Mouse (Mus musculus) c-Kit-positive CD71-positive TER-119-negative erythroid progenitor cells, embryonic 14.5 days (primary cell): ENCODE data around the gene Enah.

Experiments
- DNase-seq: peaks from one replicate; pipeline ENCODE4 v3.0.0-alpha.2; 2013; ENCODE audit warnings: low read depth

Enah gene

DNA sequence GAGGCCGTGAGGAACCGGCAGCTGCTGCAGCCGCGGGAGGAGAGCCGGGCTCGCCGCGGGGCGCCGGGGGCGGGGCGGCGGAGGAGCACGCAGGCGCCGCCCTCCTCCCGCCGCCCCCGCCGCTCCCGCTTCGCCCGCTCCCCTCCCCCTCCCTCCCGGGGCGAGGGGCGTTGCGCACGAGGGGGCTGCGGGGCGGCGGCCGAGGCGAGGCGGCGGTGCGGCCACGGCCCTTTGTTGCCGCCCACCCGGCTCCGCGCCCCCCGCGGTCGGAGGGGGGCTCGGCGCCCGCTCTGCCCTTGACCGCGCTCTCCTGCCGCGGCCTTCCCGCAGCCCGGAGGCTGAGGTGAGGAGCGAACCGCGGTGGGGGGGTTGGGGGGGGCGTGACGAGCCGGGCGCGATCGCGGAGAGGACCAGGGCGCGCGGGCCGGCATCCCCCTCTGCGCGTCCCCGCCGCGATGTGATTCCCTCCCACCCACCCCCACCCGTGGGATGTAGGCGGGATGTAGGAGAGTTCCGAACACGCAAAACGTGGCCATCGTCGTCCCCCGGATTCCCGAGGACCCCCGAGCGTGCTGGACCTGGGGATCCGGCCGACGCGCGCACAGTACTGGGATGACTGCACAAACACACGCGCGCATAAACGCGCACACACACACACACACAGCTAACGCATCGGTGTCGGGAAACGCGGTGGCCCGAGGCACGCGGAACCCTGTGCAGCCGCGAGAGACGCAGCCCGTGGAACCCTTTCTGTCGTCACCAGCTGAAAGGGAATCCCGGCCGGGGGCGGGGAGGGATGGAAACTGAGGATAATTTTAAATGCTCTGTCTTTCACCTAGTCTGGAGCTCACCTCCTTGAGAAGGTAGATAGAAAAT is at the start of gene Enah:
Gene Enah (minus strand): TSS at position 65 of the 876 bp plus-strand sequence.
- DNase-seq = no peak

DNA sequence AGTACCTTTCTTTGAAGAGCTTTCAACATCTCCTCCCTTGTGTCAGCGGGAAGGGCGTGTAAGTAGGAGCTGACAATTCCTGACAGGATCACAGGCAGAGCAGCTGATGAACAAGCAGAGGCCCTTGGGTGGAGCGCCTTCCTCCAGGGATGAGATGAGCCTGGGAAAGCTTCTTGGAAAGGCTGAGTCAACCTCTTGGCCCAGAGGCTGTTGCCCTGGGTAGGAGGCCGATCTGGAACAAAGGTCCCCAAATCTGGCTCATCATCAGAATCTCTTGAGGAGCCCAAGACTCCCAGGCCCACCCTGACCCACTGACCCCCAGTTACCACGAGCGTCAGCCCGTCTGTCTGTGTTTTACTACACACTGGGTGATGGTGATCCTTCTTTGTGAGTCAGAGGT is 48.3 kb upstream of the Enah start:
- no peak for DNase-seq

DNA sequence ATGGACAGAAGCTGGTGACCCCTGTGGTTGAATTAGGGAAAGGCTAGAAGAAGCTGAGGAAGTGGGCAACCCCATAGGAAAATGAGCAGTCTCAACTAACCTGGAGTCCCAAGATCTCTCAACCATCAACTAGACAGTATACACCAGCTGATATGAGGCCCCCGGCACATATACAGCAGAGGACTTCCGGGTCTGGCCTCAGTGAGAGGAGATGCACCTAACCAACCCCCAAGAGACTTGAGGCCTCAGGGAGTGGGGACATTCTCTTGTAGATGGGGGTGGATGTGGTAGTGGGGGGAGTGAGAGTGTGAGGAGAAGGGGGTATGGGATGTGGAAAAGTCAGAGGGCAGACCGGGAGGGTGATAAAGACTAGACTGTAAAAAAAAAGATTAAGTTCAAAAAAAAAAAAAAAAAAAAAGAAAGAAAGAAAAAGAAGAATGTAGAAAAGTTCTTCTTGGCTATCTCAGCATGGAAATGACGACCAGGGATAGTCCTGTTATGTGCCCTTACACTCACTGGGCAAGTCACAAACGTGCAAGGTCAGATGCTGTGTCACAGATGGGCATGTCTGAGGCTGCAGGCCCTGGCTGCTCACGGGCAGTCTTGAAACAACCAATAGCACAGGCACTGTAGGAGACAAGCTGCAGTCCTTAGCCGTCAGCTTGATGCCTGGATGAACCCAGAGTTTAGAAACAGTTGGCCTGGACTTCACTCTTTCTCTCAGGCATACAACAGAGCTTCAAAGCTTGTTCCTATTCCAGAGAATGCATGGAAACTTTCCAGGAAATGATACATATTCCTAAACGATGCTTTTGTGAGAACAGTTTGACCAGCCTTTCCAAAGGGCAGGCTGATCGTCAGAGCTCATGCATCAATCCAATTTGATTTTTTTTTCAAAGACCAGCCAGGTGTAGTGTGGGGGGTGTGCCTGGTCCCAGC is 47.0 kb upstream of the Enah start:
- no peak for DNase-seq

- no peak for DNase-seq
Observed at GRCm38 (mm10) chr1:182063716-182064115, 43.9 kb upstream of the Enah start.

DNA sequence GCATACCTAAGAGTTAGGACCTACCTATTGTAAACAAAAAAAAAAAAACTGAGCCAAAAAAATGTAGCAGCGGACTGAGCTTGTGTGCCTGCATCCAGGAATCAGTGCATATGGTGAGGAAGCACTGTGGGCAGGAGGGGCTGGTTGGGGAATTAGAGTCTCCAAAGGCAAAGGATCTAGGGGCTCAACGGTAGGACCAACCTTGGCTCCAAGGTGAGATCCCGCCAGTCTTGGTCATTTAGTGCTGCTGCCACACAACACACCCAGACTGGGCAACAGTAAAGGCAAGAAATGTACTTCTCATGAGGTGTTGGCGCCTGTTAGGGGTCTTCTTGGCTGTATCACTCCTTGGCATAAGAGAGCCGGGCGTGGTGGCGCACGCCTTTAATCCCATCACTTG is 43.0 kb upstream of the Enah start:
- DNase-seq = no peak

- no peak for DNase-seq
Observed at GRCm38 (mm10) chr1:182061203-182061602, 41.4 kb upstream of the Enah start.

GRCm38 (mm10) chr1:182059806-182060205 is 40.0 kb upstream of the Enah start:
- no peak for DNase-seq

DNA sequence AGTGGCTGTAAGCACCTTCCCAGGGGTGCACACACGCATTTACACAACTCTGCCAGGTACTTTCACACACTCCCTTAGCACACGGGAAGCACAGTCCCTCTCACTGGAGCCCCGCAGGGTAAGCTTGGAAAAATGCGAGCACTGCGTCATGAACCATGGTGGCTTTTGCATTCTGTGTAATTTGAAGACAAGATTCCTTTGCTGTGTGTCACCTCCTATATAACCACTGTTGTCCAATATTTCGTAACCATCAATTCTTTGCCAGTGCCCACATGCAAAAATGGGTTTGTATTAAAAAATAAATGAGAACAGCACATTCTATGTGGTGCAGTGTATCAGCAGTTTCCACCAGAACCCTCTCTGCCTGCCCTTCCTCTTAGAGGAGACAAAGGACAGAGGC is 38.2 kb upstream of the Enah start:
- DNase-seq = no peak

GRCm38 (mm10) chr1:182055122-182055521 is 35.3 kb upstream of the Enah start:
- no peak for DNase-seq

DNA sequence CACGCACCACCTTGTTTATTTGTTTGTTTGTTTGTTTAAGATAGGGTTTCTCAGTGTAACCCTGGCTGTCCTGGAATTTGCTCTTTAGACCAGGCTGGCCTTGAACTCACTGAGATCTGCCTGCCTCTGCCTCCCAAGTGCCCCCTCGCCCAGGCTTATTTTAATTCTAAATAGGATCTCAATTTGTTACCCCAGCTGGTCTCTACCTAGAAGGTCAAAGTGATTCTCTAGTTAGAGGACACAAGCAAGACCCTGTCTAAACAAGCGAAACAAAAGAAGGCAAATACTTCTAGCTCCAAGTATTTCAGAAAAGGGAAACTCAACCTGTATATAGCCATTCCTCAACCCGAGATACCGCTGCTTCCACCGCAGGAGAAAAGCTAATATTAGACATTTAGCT is 34.9 kb upstream of the Enah start:
- DNase-seq = no peak

- DNase-seq = no peak
Observed at GRCm38 (mm10) chr1:182052973-182053372, 33.2 kb upstream of the Enah start.

DNA sequence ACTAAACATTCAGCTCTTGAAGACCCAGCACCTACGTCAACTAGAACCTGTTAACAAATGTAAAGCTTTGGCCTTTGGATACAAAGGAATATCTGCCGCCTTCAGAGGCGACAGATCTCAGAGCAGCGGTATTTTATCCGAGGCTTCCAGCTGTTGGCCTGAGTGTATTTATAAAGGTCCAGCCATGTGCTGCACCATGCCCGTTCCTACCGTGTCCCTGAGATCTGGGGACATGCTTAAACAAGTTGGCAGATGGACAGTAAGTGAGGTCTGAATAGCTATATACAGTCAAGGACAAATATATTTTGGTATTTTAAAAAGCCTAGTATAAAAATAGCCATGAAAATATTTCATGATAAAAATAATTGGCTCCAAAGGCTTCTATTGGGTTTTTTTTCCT is 32.6 kb upstream of the Enah start:
- DNase-seq = no peak

DNA sequence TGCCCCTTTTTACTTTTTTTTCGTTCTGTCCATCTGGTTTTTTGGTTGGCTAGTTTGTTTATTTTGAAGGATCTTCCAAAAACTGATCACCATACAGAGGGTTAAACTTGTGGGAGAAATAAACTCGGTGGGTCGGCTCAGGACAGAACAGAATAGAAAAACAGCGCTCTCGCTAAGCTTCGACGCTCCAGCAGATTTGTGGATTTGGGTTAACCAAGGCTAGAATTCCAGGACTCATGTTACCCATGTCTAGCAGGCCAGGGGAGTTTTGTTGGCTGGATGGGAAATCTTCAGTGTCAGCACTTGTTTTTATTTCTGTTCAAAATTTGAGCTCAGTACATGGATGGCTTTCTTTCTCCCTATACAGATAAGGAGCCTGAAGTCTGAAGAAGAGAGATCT is 30.0 kb upstream of the Enah start:
- DNase-seq = no peak

- no peak for DNase-seq
Observed at GRCm38 (mm10) chr1:182048101-182048500, 28.3 kb upstream of the Enah start.

- no peak for DNase-seq
Observed at GRCm38 (mm10) chr1:182047016-182047690, 27.4 kb upstream of the Enah start.

GRCm38 (mm10) chr1:182045208-182045607 is 25.4 kb upstream of the Enah start:
- no peak for DNase-seq

- DNase-seq = no peak
Observed at GRCm38 (mm10) chr1:182040538-182040937, 20.7 kb upstream of the Enah start.

DNA sequence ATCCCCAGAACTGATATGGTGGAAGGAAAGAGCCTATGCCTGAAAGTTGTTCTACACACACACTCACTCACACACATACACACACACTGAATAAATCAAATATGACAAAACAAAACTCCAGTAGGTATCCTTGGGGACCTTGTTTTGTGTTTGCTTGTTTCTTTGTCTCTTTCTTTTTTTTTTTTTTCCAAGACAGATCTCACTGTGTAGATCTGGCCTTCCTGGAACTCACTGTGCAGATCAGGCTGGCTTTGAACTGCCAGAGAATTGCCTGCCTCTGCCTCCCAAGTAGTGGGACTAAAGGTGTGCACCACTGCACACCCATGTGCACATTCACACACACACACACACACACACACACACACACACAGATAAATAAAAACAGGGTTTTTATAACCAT is 12.0 kb upstream of the Enah start:
- no peak for DNase-seq

DNA sequence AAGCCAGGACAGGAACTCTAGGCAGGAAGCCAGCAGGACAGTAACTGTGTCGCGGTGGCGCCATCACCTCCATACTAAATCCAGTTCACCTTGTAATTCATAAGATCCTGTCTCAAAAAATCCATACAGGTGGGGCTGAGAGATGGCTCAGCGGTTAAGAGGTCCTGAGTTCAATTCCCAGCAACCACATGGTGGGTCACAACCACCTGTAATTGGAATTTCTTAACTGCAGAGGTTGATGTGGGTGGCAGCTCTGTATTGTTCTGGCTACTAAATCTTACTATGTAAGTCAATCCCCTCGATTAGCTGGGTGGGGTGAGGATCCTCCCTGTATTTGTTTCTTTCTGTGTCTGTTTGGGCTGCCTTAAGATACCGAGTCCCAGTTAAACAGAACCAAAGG is 11.3 kb upstream of the Enah start:
- no peak for DNase-seq

DNA sequence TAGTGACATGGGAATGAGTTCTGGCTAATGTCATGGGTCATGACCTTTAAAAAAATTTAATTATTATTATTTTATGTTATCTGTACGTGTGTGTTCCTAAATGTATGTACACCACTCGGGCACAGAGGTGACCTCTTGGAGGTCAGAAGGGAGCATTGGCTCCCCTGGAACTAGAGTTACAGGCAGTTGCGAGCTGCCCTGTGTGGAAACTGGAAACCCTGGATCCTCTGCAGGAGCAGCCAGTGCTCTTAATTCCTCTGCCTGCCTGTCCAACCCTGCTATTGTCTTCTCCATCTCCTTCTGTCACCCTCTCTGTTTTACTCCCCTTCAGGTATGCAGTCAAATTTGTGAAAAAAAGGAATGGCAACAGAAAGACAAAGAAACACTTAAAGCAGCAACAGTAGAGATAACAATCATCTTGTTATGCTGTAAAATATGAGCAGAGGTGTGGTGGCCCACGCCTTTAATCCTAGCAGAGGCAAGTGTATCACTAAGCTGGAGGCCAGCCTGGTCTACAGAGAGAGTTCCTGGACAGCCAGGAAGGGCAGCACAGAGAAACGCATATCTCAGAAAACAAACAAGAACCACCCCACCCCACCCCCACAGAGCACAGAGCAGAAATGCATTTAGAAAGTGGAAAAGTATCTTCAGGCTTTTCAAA is 10.3 kb upstream of the Enah start:
- DNase-seq = no peak

DNA sequence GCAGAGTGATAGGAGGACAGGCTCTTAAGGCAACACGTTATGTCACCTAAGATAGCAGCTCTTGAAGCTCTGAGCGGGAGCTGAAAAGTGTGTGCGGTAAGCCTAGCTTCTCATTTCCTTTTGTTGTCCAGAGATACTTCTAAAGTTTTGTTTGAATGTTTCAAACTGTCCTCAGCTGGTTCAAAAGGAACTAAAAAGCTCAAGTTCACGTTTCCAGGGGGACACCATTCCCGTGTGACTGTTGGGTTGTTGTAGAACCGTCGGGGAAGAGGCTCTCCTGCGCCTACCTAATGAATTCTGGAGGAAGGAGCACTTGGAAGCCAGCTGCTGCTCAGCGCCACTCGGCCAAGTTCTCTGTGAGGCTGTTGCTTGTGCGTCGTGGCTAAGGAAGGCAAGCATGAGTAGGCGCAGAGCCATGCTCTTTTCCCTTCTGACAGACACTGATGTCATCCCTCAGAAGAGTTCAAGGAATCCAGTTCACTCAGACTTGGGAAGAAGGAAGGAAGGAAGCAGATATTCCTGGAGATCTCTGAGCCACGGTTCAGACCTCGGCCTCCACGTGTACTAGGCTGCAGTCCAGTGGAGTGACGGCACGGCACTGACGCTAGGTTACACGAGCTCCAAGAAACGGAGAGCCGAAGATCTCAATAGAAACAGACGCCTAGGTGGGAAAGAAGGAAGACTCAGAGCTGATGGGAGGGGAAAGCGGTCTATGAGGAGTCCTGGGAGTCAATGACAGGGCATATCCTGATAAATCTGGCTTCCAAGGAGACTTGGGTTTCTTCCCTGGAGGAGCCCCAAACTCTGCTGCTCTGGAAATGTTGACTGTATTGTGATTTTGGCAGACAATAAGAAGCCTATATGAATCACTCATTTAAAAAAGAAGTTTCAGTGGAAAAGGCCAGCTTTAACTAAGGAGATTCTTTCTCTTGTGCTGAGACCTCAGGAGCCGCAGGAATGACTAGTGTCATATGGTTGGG is 8.7 kb upstream of the Enah start:
- no peak for DNase-seq
